Mouse (Mus musculus) cerebellum, adult 2 months (tissue): ENCODE results near the gene Rgl1.

Experiments
- CTCF ChIP-seq: fragments of 200-500 bp; IDR thresholded peaks from 2 replicates; pipeline ENCODE4 v1.5.1; 2011; ENCODE audit warnings: low read depth, mild to moderate bottlenecking, control low read depth, low read length, moderate library complexity, borderline replicate concordance; ENCODE audit not compliant: insufficient read depth
- POLR2A ChIP-seq: fragments of 200-500 bp; IDR thresholded peaks from 2 replicates; pipeline ENCODE4 v1.6.1; 2011; ENCODE audit warnings: low read length, control low read depth, borderline replicate concordance; ENCODE audit not compliant: insufficient read depth

DNA sequence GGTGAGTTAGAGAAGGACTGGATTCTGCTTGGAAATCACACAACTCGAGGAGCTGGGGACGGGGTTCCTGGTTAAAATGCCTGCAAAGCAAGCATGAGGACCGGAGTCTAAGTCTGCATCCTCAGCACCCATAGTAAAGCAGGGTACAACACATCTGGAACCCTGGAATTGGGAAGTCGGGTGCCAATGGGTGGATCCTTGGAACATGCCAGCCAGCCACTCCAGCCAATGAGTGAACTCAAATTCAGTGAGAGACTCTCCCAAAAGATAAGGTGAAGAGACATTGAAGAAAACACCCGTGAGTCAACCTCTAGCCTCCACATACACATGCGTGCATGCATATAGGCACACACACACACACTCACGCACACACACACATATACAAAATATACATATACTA, 172.8 kb downstream of the Rgl1 start:
- no peak for TF ChIP-seq CTCF
- TF ChIP-seq POLR2A: no peak
